Mouse (Mus musculus) liver, adult 2 months (tissue): Measurements from ENCODE around the gene Msantd1. TPM values are rescaled to one million over a fixed set of nuclear protein-coding genes. Genes with fewer than 3 reads are reported as not detected.
A peak's percentile ranks its signal among the peaks of the same experiment; 100 is the strongest.

ENCODE experiments used
- DNase-seq: peaks from one replicate; pipeline ENCODE4 v3.0.0-alpha.2; 2011; ENCODE audit warnings: low read depth, low spot score; ENCODE audit errors: extremely low read depth
- H3K27ac ChIP-seq: fragments of 200-500 bp; replicated peaks from 2 replicates; pipeline ENCODE4 v1.5.1; 2012; ENCODE audit warnings: low read depth, mild to moderate bottlenecking, control low read depth, inconsistent platforms, low read length; ENCODE audit not compliant: insufficient read depth
- H3K27me3 ChIP-seq: fragments of 200-500 bp; 2 replicates; pipeline ENCODE4 v1.6.1; 2012; ENCODE audit warnings: mild to moderate bottlenecking, moderate library complexity, low read length, inconsistent platforms; ENCODE audit not compliant: control insufficient read depth, insufficient read depth
- H3K36me3 ChIP-seq: fragments of 200-500 bp; 2 replicates; pipeline ENCODE4 v1.6.1; 2012; ENCODE audit warnings: low read length, inconsistent platforms; ENCODE audit not compliant: control insufficient read depth, insufficient read depth
- H3K4me1 ChIP-seq: fragments of 200-500 bp; 2 replicates; pipeline ENCODE4 v1.6.1; 2011; ENCODE audit warnings: low read length; ENCODE audit not compliant: control insufficient read depth, insufficient read depth
- H3K4me3 ChIP-seq: fragments of 200-500 bp; 2 replicates; pipeline ENCODE4 v1.5.1; 2011; ENCODE audit warnings: low read depth, mild to moderate bottlenecking, control low read depth, low read length, moderate library complexity; ENCODE audit not compliant: insufficient read depth
- H3K79me2 ChIP-seq: fragments of 200-500 bp; 2 replicates; pipeline ENCODE4 v1.6.1; 2012; ENCODE audit warnings: inconsistent platforms, mild to moderate bottlenecking, low read length, moderate library complexity; ENCODE audit not compliant: control insufficient read depth, insufficient read depth
- H3K9ac ChIP-seq: fragments of 200-500 bp; 2 replicates; pipeline ENCODE4 v1.6.1; 2012; ENCODE audit warnings: low read depth, mild to moderate bottlenecking, control low read depth, inconsistent platforms, low read length
- CTCF ChIP-seq: fragments of 200-500 bp; IDR thresholded peaks from 2 replicates; pipeline ENCODE4 v1.5.1; 2011; ENCODE audit warnings: low read depth, low read length, control low read depth
- POLR2A ChIP-seq: fragments of 200-500 bp; IDR thresholded peaks from 2 replicates; pipeline ENCODE4 v1.6.1; 2011; ENCODE audit warnings: low read length, control low read depth; ENCODE audit not compliant: insufficient read depth; ENCODE audit errors: extremely low read depth
- WGBS: fragments of 180-500 bp; shearing (Covaris S2); methylation state at CpG from one replicate; pipeline ENCODE4 v1.1.7; 2018; 5-methylcytosine and 5-hydroxymethylcytosine counted together
- polyA plus RNA-seq: library from polyadenylated mRNA; depleted of rRNA; stranded (reverse); fragments of >200 nt; gene quantifications from 2 replicates; pipeline ENCODE4 v1.2.3, GENCODE M21; 2012
- total RNA-seq: library from RNA; depleted of rRNA; stranded (reverse); fragments of >200 nt; gene quantifications from 2 replicates; pipeline ENCODE4 v1.2.3, GENCODE M21; 2014

Gene Msantd1
- total and polyA plus RNA-seq, 2 experiments: 0.37 to 0.92 TPM

GRCm38 (mm10) chr5:34908726-34909633, 1.2 kb downstream of the Msantd1 start:
- DNase-seq: no peak
- H3K36me3 ChIP-seq: peaks cover 21% of the 10 kb centered on the region

GRCm38 (mm10) chr5:34909634-34910503, 2.1 kb downstream of the Msantd1 start:
- H3K79me2 ChIP-seq: no peaks in the 10 kb centered on the region
- TF ChIP-seq POLR2A (no peak), CTCF (no peak)
- 100% methylated on average over 1 of the region's 1 CpGs for WGBS
- H3K4me1 ChIP-seq: no peaks in the 10 kb centered on the region
- H3K27ac ChIP-seq: no peak overlapping the region
- H3K36me3 ChIP-seq: peaks cover 16% of the 10 kb centered on the region
- no peak overlapping the region for H3K9ac ChIP-seq
- no peak overlapping the region for H3K4me3 ChIP-seq
- no peak for DNase-seq
- no peaks in the 10 kb centered on the region for H3K27me3 ChIP-seq

More at GRCm38 (mm10) chr5:34908726-34909633, 1.2 kb downstream of the Msantd1 start:
- Histone ChIP-seq H3K4me3 (no peak overlapping the region), H3K4me1 (no peaks in the 10 kb centered on the region), H3K27ac (no peak overlapping the region), H3K9ac (no peak overlapping the region), H3K79me2 (no peaks in the 10 kb centered on the region), H3K27me3 (no peaks in the 10 kb centered on the region)
- WGBS: 86% methylated on average over 9 of the region's 9 CpGs
- TF ChIP-seq POLR2A (no peak), CTCF (no peak)

- no peak overlapping the region for H3K9ac ChIP-seq
- H3K27ac ChIP-seq: no peak overlapping the region
- H3K27me3 ChIP-seq: no peaks in the 10 kb centered on the region
- no peaks in the 10 kb centered on the region for H3K79me2 ChIP-seq
- WGBS: 92% methylated on average over 4 of the region's 4 CpGs
- DNase-seq: no peak
- H3K36me3 ChIP-seq: peaks cover 13% of the 10 kb centered on the region
- H3K4me1 ChIP-seq: no peaks in the 10 kb centered on the region
- no peak overlapping the region for H3K4me3 ChIP-seq
- TF ChIP-seq CTCF (no peak), POLR2A (no peak)
Measured at GRCm38 (mm10) chr5:34910504-34910815, 2.6 kb downstream of the Msantd1 start.

GRCm38 (mm10) chr5:34915801-34916200, 8.0 kb downstream of the Msantd1 start:
- H3K27me3 ChIP-seq: no peaks in the 10 kb centered on the region
- no peaks in the 10 kb centered on the region for H3K36me3 ChIP-seq
- no peak overlapping the region for H3K9ac ChIP-seq
- no peak overlapping the region for H3K4me3 ChIP-seq
- peak; percentile 52 for DNase-seq
- no peak overlapping the region for H3K27ac ChIP-seq
- no peaks in the 10 kb centered on the region for H3K79me2 ChIP-seq
- 10% methylated on average over 1 of the region's 1 CpGs for WGBS
- peak; percentile 91 for TF ChIP-seq CTCF
- no peak for TF ChIP-seq POLR2A
- H3K4me1 ChIP-seq: no peaks in the 10 kb centered on the region

GRCm38 (mm10) chr5:34917234-34917655, 9.4 kb downstream of the Msantd1 start:
- H3K9ac ChIP-seq: no peak overlapping the region
- no peaks in the 10 kb centered on the region for H3K27me3 ChIP-seq
- TF ChIP-seq CTCF (no peak), POLR2A (no peak)
- DNase-seq: no peak
- H3K4me3 ChIP-seq: no peak overlapping the region
- H3K79me2 ChIP-seq: no peaks in the 10 kb centered on the region
- no peak overlapping the region for H3K27ac ChIP-seq
- WGBS: 88% methylated on average over 10 of the region's 10 CpGs
- no peaks in the 10 kb centered on the region for H3K4me1 ChIP-seq
- no peaks in the 10 kb centered on the region for H3K36me3 ChIP-seq
